In the genomic region with DNA sequence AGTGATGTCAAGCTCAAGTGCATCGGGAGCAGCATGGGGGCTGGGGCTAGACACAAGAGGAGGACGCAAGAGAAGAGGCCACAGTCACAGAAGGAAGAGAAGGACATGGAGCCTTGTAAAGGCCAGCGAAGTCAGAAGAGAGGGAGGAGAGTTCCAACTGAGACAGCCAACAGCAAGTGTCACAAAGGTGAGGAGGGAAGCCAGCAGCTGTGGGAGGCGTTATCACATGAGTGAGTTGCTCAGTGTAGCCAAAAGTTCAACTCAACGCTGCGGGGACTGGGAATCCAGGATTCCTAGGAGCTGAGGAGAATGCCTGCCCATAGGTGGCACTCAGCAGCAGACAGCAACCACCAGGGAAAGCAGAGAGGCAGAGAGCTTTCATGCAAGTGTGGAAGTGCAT, we compare ENCODE assay signal across 8 mouse cellular contexts. TPM values are rescaled to one million over a fixed set of nuclear protein-coding genes. Genes with fewer than 3 reads are reported as not detected.
DNase-seq lines count a peak whose midpoint lies in the region; ATAC-seq lines count a peak whose summit lies in the region.

No protein-coding gene starts in this region.

- peaks cover 34% of the 10 kb centered on the region for H3K4me1 ChIP-seq in embryonic facial prominence, embryonic 10.5 days
- H3K4me1 ChIP-seq in hindbrain, embryonic 13.5 days (replicated peaks) = peaks cover 30% of the 10 kb centered on the region
- peaks cover 16% of the 10 kb centered on the region for H3K4me1 ChIP-seq in lung, embryonic 15.5 days

- no peaks in the 10 kb centered on the region; the same call in 1 of the 2 replicates for H3K9me3 ChIP-seq in embryonic facial prominence, embryonic 10.5 days
- H3K9me3 ChIP-seq in hindbrain, embryonic 13.5 days = no peaks in the 10 kb centered on the region
- no peaks in the 10 kb centered on the region for H3K9me3 ChIP-seq in lung, embryonic 15.5 days

- H3K9ac ChIP-seq in hindbrain, embryonic 13.5 days = no peak overlapping the region
- H3K9ac ChIP-seq in lung, embryonic 15.5 days = no peak overlapping the region

- ATAC-seq in hindbrain, embryonic 13.5 days (ENCODE audit: low FRiP score) = no peak
- peak; percentile 47; the same call in 1 of the 2 replicates for ATAC-seq in lung, embryonic 15.5 days (ENCODE audit: borderline replicate concordance, extremely low read depth, low FRiP score, low TSS enrichment)

- peaks cover 70% of the 10 kb centered on the region for H3K36me3 ChIP-seq in embryonic facial prominence, embryonic 10.5 days (replicated peaks)
- peaks cover 31% of the 10 kb centered on the region for H3K36me3 ChIP-seq in hindbrain, embryonic 13.5 days
- H3K36me3 ChIP-seq in lung, embryonic 15.5 days = peaks cover 17% of the 10 kb centered on the region; the same call in 1 of the 2 replicates

- WGBS in embryonic facial prominence, embryonic 10.5 days = 39% methylated on average over 6 of the region's 6 CpGs
- WGBS in hindbrain, embryonic 13.5 days = 30% methylated on average over 6 of the region's 6 CpGs
- 30% methylated on average over 6 of the region's 6 CpGs for WGBS in lung, embryonic 15.5 days

- H3K27me3 ChIP-seq in embryonic facial prominence, embryonic 10.5 days (replicated peaks; ENCODE audit: low read depth, poor library complexity, severe bottlenecking) = no peaks in the 10 kb centered on the region
- no peaks in the 10 kb centered on the region for H3K27me3 ChIP-seq in hindbrain, embryonic 13.5 days
- no peaks in the 10 kb centered on the region for H3K27me3 ChIP-seq in lung, embryonic 15.5 days

- peak; percentile 95 for DNase-seq in heart, adult 11 months
- DNase-seq in heart, postnatal 25 days (ENCODE audit: low spot score) = no peak
- DNase-seq in embryonic facial prominence, embryonic 10.5 days (ENCODE audit: low spot score) = no peak
- DNase-seq in urinary bladder, postnatal 4 days (ENCODE audit: low spot score in 2 of 2) = no peak
- DNase-seq in cerebellum, adult 9-11 months = no peak
- DNase-seq in left cerebral cortex, adult 9 months (ENCODE audit: low spot score in 2 of 2) = no peak

- H3K27ac ChIP-seq in embryonic facial prominence, embryonic 10.5 days (replicated peaks) = peak overlapping the region; percentile 49; the same call in 1 of the 2 replicates
- peak overlapping the region; percentile 77 for H3K27ac ChIP-seq in hindbrain, embryonic 13.5 days
- no peak overlapping the region for H3K27ac ChIP-seq in lung, embryonic 15.5 days

- no peak overlapping the region for H3K4me3 ChIP-seq in embryonic facial prominence, embryonic 10.5 days
- H3K4me3 ChIP-seq in hindbrain, embryonic 13.5 days = no peak overlapping the region
- no peak overlapping the region for H3K4me3 ChIP-seq in lung, embryonic 15.5 days

- intact Hi-C loops in heart, postnatal 25 days (cut with DNase I) = no loop called here

- no peak overlapping the region for H3K4me2 ChIP-seq in hindbrain, embryonic 13.5 days
- no peak overlapping the region for H3K4me2 ChIP-seq in lung, embryonic 15.5 days

RNA-seq across cellular contexts. Expression of gene Katnal1, which starts 19.7 kb away (rescaled TPM):
- 1 to 10 TPM; 9.2 to 9.9 TPM for total RNA-seq in heart, postnatal 25 days (2021)
- 19.9 and 20.2 TPM in 2 replicates for polyA plus RNA-seq in embryonic facial prominence, embryonic 10.5 days (2016; fragmentation: Nextera tagmentation; extraction: Ambion mirVana)
- 33.4 and 34.4 TPM in 2 replicates for polyA plus RNA-seq in hindbrain, embryonic 13.5 days (2015; fragmentation: Nextera tagmentation; extraction: Ambion mirVana)
- 11.9 and 12.5 TPM in 2 replicates for polyA plus RNA-seq in lung, embryonic 15.5 days (2015; fragmentation: Nextera tagmentation; extraction: Ambion mirVana)
